Mouse (Mus musculus): ENCODE measurements at regions not wholly inside any gene's neighbourhood (a gene's known extent, or its start where the extent isn't known, plus 50 kb on each side); places are given as distances from the start of the nearest gene placed in this dataset.
"Not testable (repeated sequence)": the region's sequence is repeated elsewhere in the genome, so short reads cannot be mapped to it uniquely, and the experiment has no call there.

DNA sequence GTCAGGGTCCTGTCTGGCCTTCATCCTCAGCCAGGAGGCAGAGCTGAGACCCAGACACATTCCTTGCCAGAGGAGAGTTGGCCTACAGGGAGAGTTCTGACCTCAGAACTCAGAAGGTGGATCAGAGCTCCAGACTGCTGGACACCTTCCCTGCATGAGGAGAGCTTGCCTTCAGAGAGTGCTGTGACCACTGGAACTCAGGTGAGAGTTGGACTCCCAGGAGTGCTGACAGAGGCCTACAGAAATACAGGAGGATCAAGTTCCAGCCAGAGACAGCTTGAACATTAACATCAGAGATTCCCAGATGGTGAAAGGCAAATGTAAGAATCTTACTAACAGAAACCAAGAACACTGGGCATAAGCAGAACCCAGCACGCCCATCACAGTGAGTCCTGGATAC is 117.0 kb downstream of the Lyplal1 start:
- not testable (repeated sequence) for TF ChIP-seq CTCF (IDR thresholded peaks at IDR 0.05; ENCODE audit: low read depth, low read length); POLR2AphosphoS5 (IDR thresholded peaks at IDR 0.05; ENCODE audit: insufficient replicate concordance, low read depth, low read length); TAL1 (conservative IDR thresholded peaks at IDR 0.05; ENCODE audit: low read depth, low read length)

All from G1E (cell line).